Mouse (Mus musculus) myocyte (in vitro differentiated cells): ENCODE measurements around the gene Cep55.

Source experiments
- MYOD1 ChIP-seq, 3 experiments: IDR thresholded peaks; one replicate each; pipeline ENCODE4 v1.6.1; 2011; ENCODE audit warnings: control low read depth in 2 of 3, low read depth in 2 of 3, mild to moderate bottlenecking in 2 of 3, moderate library complexity in 1 of 3; ENCODE audit not compliant: insufficient read length in 2 of 3, control insufficient read depth in 1 of 3
- POLR2A ChIP-seq: IDR thresholded peaks from one replicate; pipeline ENCODE4 v1.6.1; 2011; ENCODE audit warnings: low read depth, mild to moderate bottlenecking, control low read depth, moderate library complexity; ENCODE audit not compliant: insufficient read length
- POLR2AphosphoS2 ChIP-seq: IDR thresholded peaks from one replicate; pipeline ENCODE4 v1.6.1; 2011; ENCODE audit warnings: low read depth, control low read depth; ENCODE audit not compliant: insufficient read length
- REST ChIP-seq: IDR thresholded peaks from one replicate; pipeline ENCODE4 v1.6.1; 2011; ENCODE audit warnings: mild to moderate bottlenecking, control low read depth, moderate library complexity; ENCODE audit not compliant: insufficient read depth, insufficient read length
- USF1 ChIP-seq: IDR thresholded peaks from one replicate; pipeline ENCODE4 v1.6.1; 2011; ENCODE audit warnings: low read depth, mild to moderate bottlenecking, control low read depth, moderate library complexity

DNA sequence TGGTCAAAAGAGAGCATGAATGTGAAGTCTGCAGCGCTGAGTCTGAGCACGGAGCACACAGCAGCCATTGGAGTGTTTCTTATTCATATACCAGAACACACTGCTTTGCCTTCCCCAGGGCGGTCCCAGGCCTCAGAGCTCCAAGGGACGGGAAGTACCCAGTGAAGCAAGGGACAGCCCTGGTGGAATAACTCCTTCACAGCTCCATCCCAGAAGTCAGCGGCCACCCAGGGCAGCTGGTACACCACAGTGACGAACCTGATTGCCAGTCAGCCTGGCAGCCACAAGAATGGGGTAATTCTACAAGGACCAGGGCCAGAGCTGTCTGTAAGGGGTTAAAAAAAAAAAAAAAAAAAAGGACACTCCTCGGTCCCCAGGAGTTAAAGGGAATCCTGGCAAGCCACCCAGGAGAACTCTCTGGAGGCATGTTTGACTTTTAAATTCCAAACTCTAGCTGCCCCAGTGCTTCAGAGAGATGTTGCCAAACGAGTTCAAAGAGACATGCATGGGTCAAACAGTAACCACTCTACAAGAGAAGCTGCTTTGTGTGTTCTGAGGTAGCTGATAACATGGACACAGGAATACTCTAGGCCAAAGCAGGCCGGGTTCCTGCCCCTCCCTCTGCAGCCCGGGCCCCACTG is 26.8 kb upstream of the Cep55 start:
- TF ChIP-seq POLR2A (no peak), USF1 (no peak), REST (no peak), MYOD1 (IDR thresholded peaks at IDR 0.05; ENCODE audit: control insufficient read depth in 1 of 3, insufficient read length in 2 of 3, low read depth in 2 of 3) (no peak), POLR2AphosphoS2 (no peak)
